Mouse (Mus musculus) C2C12 (cell line): Measurements from ENCODE around the gene Sparc.

Source experiments
- CEBPB ChIP-seq: IDR thresholded peaks from one replicate; pipeline ENCODE4 v1.6.1; 2011; ENCODE audit warnings: low read depth, mild to moderate bottlenecking, control low read depth, moderate library complexity
- CTCF ChIP-seq: IDR thresholded peaks from one replicate; pipeline ENCODE4 v1.5.1; 2011; ENCODE audit not compliant: control insufficient read depth, insufficient read depth, insufficient read length
- FOSL1 ChIP-seq: IDR thresholded peaks from one replicate; pipeline ENCODE4 v1.8.0; 2011; ENCODE audit warnings: mild to moderate bottlenecking, low read length; ENCODE audit not compliant: poor library complexity, insufficient read depth, severe bottlenecking
- MAX ChIP-seq: IDR thresholded peaks from one replicate; pipeline ENCODE4 v1.6.1; 2011; ENCODE audit warnings: mild to moderate bottlenecking, control low read depth
- MYOD1 ChIP-seq: IDR thresholded peaks from one replicate; pipeline ENCODE4 v1.6.1; 2011; ENCODE audit warnings: low read depth; ENCODE audit not compliant: control insufficient read depth, insufficient read length
- MYOG ChIP-seq: IDR thresholded peaks from one replicate; pipeline ENCODE4 v1.6.1; 2011; ENCODE audit not compliant: control insufficient read depth, insufficient read length; ENCODE audit errors: extremely low read depth
- USF1 ChIP-seq: IDR thresholded peaks from one replicate; pipeline ENCODE4 v1.6.1; 2011; ENCODE audit warnings: low read depth, mild to moderate bottlenecking, control low read depth, moderate library complexity

GRCm38 (mm10) chr11:55436089-55436488, 13.1 kb upstream of the Sparc start:
- no peak for TF ChIP-seq CTCF
- TF ChIP-seq MYOD1 = no peak
- no peak for TF ChIP-seq USF1
- no peak for TF ChIP-seq MAX
- TF ChIP-seq FOSL1 = no peak
- TF ChIP-seq CEBPB = no peak
- TF ChIP-seq MYOG = no peak
